Mouse (Mus musculus) intestine, embryonic 16.5 days (tissue): ENCODE measurements around the gene Sesn2. TPM values are rescaled to one million over a fixed set of nuclear protein-coding genes. Genes with fewer than 3 reads are reported as not detected.
"Not testable (repeated sequence)": the region's sequence is repeated elsewhere in the genome, so short reads cannot be mapped to it uniquely, and the experiment has no call there.

Source experiments
- ATAC-seq: fragments of 200-750 bp; cut with Nextera tagmentation; 2 replicates; pipeline ENCODE4 v1.8.0; 2017; ENCODE audit warnings: moderate TSS enrichment, moderate library complexity
- H3K27ac ChIP-seq: fragments of 300-500 bp; sonication (generic); 2 replicates; pipeline ENCODE4 v1.5.1; 2014; ENCODE audit warnings: mild to moderate bottlenecking, low read length
- H3K27me3 ChIP-seq: fragments of 300-500 bp; sonication (generic); replicated peaks from 2 replicates; pipeline ENCODE4 v1.6.1; 2014; ENCODE audit warnings: low read length, control low read depth, mixed read lengths; ENCODE audit not compliant: control insufficient read depth, insufficient read depth
- H3K36me3 ChIP-seq: fragments of 300-500 bp; sonication (generic); 2 replicates; pipeline ENCODE4 v1.6.1; 2014; ENCODE audit warnings: low read length, control low read depth; ENCODE audit not compliant: control insufficient read depth, insufficient read depth
- H3K4me1 ChIP-seq: fragments of 300-500 bp; sonication (generic); 2 replicates; pipeline ENCODE4 v1.6.1; 2014; ENCODE audit warnings: low read length, control low read depth, mixed read lengths; ENCODE audit not compliant: control insufficient read depth, insufficient read depth
- H3K4me2 ChIP-seq: fragments of 300-500 bp; sonication (generic); 2 replicates; pipeline ENCODE4 v1.6.1; 2014; ENCODE audit warnings: low read depth, low read length, control low read depth
- H3K4me3 ChIP-seq: fragments of 300-500 bp; sonication (generic); 2 replicates; pipeline ENCODE4 v1.5.1; 2014; ENCODE audit warnings: mild to moderate bottlenecking, low read length
- H3K9ac ChIP-seq: fragments of 300-500 bp; sonication (generic); 2 replicates; pipeline ENCODE4 v1.6.1; 2014; ENCODE audit warnings: low read depth, low read length
- H3K9me3 ChIP-seq: fragments of 300-500 bp; sonication (generic); 2 replicates; pipeline ENCODE4 v1.6.1; 2016; ENCODE audit warnings: low read length, control low read depth; ENCODE audit not compliant: control insufficient read depth
- WGBS: fragments of 180-500 bp; shearing (Covaris S2); extraction: QIAGEN DNeasy Blood & Tissue Kit; methylation state at CpG from one replicate; pipeline ENCODE4 v1.1.7; 2014; 5-methylcytosine and 5-hydroxymethylcytosine counted together
- polyA plus RNA-seq: library from polyadenylated mRNA; unstranded; fragments of >200 nt; fragmentation: Nextera tagmentation; extraction: Ambion mirVana; gene quantifications from 2 replicates; pipeline ENCODE4 v1.2.1, GENCODE M21; 2015

Gene Sesn2
- polyA plus RNA-seq, 1 experiment from 2014 or later, result 12.4 TPM

DNA sequence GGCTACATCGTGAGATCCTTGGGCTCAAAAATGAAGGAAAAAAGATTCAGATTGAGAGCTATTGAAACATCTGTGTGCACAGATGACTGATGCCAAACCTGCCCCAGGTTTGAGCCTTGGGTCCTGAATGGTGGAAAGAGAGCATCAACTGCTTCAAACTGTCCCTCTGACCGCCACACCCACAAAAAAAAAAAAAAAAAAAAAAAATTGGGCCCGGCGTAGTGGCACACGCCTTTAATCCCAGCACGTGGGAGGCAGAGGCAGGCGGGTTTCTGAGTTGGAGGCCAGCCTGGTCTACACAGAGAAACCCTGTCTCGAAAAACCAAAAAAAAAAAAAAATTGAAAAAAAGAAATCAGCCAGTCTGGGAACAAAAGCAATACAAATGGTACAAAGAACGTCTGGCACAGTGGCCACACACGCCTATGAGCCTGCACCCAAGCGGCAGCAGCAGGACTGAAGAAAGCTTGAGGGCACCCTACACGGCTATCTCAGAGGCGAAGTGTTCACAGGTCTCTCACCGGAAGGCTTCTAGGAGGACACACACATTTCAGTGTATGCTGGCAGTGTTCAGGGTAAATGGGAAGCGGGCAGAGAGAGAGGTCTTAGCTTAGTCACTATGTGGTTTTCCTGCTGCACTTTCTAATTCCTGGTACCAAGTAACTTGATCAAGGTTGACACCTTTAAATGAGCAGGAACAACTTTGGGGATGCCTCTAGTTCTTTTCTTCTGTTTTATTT is 19.9 kb downstream of the Sesn2 start:
- no peak for ATAC-seq
- WGBS, result 89% methylated on average over 15 of the region's 15 CpGs

DNA sequence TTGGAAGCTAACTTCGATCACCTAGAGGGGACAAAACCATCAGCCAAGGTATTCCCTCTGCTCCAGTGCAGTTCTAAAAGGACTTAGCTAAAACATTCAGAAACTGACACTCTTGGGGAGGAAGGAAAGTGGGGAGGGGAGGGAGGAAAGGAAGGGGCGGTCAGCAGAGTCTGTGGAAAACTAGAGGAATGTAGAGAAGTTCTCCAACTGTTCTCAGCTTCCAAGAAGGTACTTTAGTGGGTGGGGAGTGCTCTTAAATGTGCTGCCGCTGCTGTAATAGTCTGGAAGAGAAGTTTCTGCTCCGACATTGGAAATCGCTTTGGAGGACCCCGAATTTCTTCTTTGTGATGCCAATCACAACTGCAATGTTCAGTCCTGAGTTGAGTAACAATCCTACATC is 21.3 kb downstream of the Sesn2 start:
- H3K4me1 ChIP-seq, result no peaks in the 10 kb centered on the region
- no peaks in the 10 kb centered on the region for H3K36me3 ChIP-seq
- H3K9ac ChIP-seq, result no peak overlapping the region
- H3K4me2 ChIP-seq, result no peak overlapping the region
- no peak overlapping the region for H3K4me3 ChIP-seq
- no peaks in the 10 kb centered on the region for H3K9me3 ChIP-seq
- H3K27ac ChIP-seq, result no peak overlapping the region
- H3K27me3 ChIP-seq, result no peaks in the 10 kb centered on the region
- no peak for ATAC-seq
- 73% methylated on average over 6 of the region's 6 CpGs for WGBS

More for the DNA sequence above, 19.9 kb downstream of the Sesn2 start:
- H3K4me1 ChIP-seq, result no peaks in the 10 kb centered on the region
- H3K36me3 ChIP-seq, result peaks cover 2% of the 10 kb centered on the region; the same call in 1 of the 2 replicates
- no peak overlapping the region for H3K27ac ChIP-seq
- no peaks in the 10 kb centered on the region for H3K9me3 ChIP-seq
- no peak overlapping the region for H3K4me3 ChIP-seq
- no peak overlapping the region for H3K9ac ChIP-seq
- no peak overlapping the region for H3K4me2 ChIP-seq
- H3K27me3 ChIP-seq, result no peaks in the 10 kb centered on the region

DNA sequence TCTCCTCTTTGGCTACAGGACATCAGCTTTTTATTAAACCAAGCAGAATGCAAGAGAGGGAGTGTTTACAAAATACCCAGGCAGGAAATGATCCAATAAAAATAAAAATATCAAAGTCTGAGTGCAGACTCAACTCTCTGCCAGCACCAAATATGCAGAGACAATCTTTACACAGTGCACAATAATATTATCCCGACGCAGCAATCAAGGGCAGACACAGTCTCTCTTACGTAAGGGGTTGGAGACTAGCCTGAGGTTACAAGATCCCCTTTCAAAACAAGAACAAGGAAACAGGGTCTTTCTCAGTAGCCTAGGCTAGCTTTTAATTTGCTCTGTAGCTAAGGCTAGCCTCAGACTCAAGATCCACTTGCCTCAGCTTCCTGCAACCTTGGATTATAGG is 21.8 kb downstream of the Sesn2 start:
- Histone ChIP-seq H3K27ac (no peak overlapping the region), H3K4me2 (no peak overlapping the region), H3K27me3 (no peaks in the 10 kb centered on the region), H3K9me3 (no peaks in the 10 kb centered on the region), H3K9ac (no peak overlapping the region), H3K36me3 (no peaks in the 10 kb centered on the region), H3K4me1 (no peaks in the 10 kb centered on the region), H3K4me3 (no peak overlapping the region)
- 72% methylated on average over 3 of the region's 3 CpGs for WGBS
- no peak for ATAC-seq

DNA sequence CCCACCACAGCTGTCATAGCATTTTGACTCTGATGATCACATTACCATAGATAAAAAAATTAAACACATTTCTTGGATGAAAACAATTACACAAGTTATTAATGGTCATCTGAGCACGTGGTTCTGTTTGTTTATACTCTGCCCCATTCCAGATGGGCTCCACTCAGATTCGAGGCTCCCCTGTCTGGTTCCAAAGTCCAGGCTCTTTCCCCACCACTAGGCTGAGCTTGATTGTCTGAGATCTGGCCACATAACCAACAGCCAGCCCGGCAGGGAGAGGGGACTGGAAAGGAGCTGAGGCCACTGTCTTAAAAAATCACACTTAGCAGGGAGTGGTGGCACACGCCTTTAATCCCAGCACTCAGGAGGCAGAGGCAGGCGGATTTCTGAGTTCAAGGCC is 25.5 kb downstream of the Sesn2 start:
- no peaks in the 10 kb centered on the region for H3K9me3 ChIP-seq
- H3K4me1 ChIP-seq, result 0 out of 2 replicates have a peak, but pooled peaks cover 4% of the 10 kb centered on the region
- no peak overlapping the region for H3K4me2 ChIP-seq
- ATAC-seq, result peak; percentile 65
- H3K4me3 ChIP-seq, result no peak overlapping the region
- 41% methylated on average over 5 of the region's 5 CpGs for WGBS
- H3K27me3 ChIP-seq, result no peaks in the 10 kb centered on the region
- H3K27ac ChIP-seq, result no peak overlapping the region
- H3K36me3 ChIP-seq, result no peaks in the 10 kb centered on the region
- no peak overlapping the region for H3K9ac ChIP-seq

DNA sequence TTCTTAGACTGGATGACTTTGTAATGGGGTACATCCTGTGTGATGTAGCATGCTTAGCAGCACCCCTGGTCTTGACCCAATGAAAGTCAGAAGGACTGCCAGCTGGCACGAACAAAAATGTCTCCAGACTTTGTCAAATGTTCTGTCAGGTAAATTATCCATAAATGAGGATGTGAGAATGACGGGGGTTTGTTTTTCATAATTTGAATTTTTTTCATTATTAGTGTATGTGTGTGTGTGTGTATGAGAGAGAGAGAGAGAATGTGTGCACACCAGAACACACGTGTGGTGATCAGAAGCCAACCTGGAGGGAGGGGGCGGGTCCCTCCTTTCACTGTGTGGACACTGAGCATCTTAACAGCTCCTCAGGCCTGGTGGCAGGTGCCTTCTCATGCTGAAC is 26.1 kb downstream of the Sesn2 start:
- 0 out of 2 replicates have a peak, but pooled peaks have one; percentile 21 for ATAC-seq
- H3K27ac ChIP-seq, result no peak overlapping the region
- H3K4me1 ChIP-seq, result 0 out of 2 replicates have a peak, but pooled peaks cover 4% of the 10 kb centered on the region
- no peaks in the 10 kb centered on the region for H3K27me3 ChIP-seq
- no peak overlapping the region for H3K9ac ChIP-seq
- no peak overlapping the region for H3K4me2 ChIP-seq
- H3K36me3 ChIP-seq, result no peaks in the 10 kb centered on the region
- WGBS, result 68% methylated on average over 4 of the region's 4 CpGs
- H3K9me3 ChIP-seq, result no peaks in the 10 kb centered on the region
- no peak overlapping the region for H3K4me3 ChIP-seq

DNA sequence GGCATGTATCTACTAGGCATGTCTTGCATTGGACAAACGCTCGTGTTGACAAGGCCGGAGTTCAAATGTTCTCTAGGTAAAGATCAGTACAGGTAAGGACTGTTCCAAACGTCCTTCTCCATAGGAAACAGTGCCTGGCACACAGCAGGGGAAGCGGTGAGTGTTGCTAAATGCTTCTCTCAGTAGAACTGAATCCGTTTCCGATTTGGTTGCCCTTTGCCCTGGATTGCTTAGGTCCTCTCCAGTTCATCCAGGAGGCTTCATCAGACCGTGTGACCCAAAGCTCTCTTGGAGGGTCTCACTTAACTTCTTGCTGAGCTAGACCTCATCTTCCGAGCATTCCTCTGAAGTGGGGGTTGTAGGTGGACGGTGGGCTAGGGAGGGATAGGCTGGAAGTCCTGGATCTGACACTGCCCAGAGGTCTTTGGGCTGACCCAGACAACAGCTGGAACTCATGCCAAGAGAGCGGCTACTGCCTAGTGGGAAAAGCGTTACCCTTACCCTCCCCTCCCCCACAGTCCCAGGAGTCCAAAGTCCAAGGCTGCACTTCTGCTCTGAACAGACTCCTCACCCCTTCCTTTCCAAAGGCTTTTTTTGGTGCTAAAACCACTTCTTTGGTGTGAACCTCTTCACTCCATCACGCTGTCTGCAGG is 27.2 kb downstream of the Sesn2 start:
- 70% methylated on average over 13 of the region's 13 CpGs for WGBS
- Histone ChIP-seq H3K4me2 (no peak overlapping the region), H3K27me3 (no peaks in the 10 kb centered on the region), H3K9me3 (no peaks in the 10 kb centered on the region), H3K4me3 (no peak overlapping the region), H3K4me1 (0 out of 2 replicates have a peak, but pooled peaks cover 4% of the 10 kb centered on the region), H3K9ac (no peak overlapping the region), H3K27ac (no peak overlapping the region), H3K36me3 (no peaks in the 10 kb centered on the region)
- peak; percentile 48 for ATAC-seq

DNA sequence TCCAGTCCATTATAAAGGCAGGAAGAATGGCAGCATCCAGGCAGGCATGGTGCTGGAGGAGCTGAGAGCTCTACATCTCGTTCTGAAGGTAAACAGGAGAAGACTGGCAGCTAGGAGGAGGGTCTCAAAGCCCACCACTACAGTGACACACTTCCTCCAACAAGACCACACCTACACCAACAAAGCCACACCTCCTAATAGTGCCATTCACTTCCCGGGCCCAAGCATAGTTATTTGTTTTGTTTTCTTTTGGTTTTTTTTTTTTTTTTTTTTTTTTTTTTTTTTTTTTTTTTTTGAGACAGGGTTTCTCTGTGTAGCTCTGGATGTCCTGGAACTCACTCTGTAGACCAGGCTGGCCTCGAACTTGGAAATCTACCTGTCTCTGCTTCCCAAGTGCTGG is 28.2 kb downstream of the Sesn2 start:
- not testable (repeated sequence) for H3K27me3 ChIP-seq, H3K4me2 ChIP-seq, H3K9me3 ChIP-seq, H3K36me3 ChIP-seq, H3K27ac ChIP-seq, H3K9ac ChIP-seq, ATAC-seq, H3K4me1 ChIP-seq, H3K4me3 ChIP-seq
- 64% methylated on average over 3 of the region's 3 CpGs for WGBS

DNA sequence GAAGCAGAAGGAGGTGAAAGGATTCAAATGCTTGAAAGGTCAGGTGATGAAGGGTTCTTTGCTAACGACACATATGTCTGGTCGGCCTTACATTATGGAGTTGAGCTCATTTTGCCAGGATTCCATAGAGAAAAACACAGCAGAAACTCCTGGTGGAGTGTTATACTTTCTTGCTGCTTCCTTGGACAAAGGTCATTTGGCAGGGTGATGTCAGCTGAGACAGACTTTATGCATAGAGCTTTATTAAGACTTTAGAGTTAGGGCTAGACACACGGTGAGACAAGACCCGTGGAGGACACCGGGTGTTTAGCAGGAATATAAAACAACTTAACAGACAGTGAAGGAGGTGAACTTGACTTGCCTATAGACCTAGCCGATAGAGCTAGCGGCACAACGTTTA is 32.5 kb downstream of the Sesn2 start:
- no peak for ATAC-seq
- no peaks in the 10 kb centered on the region for H3K36me3 ChIP-seq
- no peak overlapping the region for H3K4me3 ChIP-seq
- 78% methylated on average over 8 of the region's 8 CpGs for WGBS
- peaks cover 4% of the 10 kb centered on the region for H3K4me1 ChIP-seq
- H3K4me2 ChIP-seq, result no peak overlapping the region
- no peak overlapping the region for H3K9ac ChIP-seq
- H3K9me3 ChIP-seq, result no peaks in the 10 kb centered on the region
- no peak overlapping the region for H3K27ac ChIP-seq
- H3K27me3 ChIP-seq, result no peaks in the 10 kb centered on the region

DNA sequence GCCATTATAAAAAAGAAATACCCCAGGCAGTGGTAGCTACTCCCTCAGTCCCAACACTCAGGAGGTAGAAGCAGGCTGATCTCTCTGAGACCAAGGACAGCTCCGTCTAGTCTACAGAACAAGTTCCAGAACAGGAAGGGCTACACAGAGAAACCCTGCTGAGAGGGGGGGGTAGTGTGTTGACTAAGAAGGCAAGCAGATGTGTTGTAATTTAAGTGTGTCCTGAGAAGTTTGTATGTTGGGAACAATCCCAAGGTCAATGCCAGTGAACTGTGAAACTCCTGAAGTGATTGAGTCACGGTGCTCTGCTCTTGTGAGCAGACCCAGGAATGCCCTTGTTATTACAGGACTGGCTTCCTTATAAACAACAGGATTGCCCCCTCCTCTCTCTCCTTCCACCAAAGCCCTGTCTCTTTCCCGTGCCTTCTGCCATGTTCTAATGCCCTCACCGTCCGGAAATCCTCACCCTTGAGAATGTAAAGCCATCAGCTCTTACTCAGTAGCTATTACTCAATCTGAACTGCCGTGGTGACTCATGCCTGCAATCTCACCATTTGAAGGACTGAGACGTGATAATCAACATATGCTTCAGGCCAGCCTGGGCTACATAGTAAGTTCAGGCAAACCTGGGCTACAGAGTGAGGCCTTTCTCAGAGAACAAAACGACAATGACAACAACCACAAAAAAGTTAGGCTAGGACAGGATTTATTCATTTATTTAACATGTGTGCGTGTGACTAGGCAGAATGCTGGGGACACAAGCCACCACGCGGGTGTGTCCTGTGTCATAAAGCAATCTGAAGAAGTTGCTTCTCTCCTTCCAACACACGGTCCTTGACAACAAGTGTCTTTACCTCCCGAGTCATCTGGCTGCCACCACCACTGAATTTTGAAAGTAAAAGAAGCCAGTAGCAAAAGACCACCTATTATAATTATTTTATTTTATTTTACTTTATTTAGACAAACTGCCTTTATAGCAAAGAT is 34.1 kb downstream of the Sesn2 start:
- peaks cover 4% of the 10 kb centered on the region for H3K4me1 ChIP-seq
- 52% methylated on average over 13 of the region's 13 CpGs for WGBS
- no peaks in the 10 kb centered on the region for H3K36me3 ChIP-seq
- H3K27me3 ChIP-seq, result no peaks in the 10 kb centered on the region
- H3K9ac ChIP-seq, result no peak overlapping the region
- H3K9me3 ChIP-seq, result no peaks in the 10 kb centered on the region
- no peak overlapping the region for H3K4me3 ChIP-seq
- no peak overlapping the region for H3K4me2 ChIP-seq
- H3K27ac ChIP-seq, result peak overlapping the region; percentile 43; the same call in 1 of the 2 replicates
- peak; percentile 74 for ATAC-seq
